Mouse (Mus musculus) right cerebral cortex, adult 18-20 months (tissue): ENCODE results near the gene Kbtbd4.
A peak's percentile ranks its signal among the peaks of the same experiment; 100 is the strongest.
"Not testable (repeated sequence)": the region's sequence is repeated elsewhere in the genome, so short reads cannot be mapped to it uniquely, and the experiment has no call there.

Source experiments
- DNase-seq: peaks from one replicate; pipeline ENCODE4 v3.0.0; 2022; ENCODE audit warnings: mixed read lengths

Kbtbd4 gene

DNA sequence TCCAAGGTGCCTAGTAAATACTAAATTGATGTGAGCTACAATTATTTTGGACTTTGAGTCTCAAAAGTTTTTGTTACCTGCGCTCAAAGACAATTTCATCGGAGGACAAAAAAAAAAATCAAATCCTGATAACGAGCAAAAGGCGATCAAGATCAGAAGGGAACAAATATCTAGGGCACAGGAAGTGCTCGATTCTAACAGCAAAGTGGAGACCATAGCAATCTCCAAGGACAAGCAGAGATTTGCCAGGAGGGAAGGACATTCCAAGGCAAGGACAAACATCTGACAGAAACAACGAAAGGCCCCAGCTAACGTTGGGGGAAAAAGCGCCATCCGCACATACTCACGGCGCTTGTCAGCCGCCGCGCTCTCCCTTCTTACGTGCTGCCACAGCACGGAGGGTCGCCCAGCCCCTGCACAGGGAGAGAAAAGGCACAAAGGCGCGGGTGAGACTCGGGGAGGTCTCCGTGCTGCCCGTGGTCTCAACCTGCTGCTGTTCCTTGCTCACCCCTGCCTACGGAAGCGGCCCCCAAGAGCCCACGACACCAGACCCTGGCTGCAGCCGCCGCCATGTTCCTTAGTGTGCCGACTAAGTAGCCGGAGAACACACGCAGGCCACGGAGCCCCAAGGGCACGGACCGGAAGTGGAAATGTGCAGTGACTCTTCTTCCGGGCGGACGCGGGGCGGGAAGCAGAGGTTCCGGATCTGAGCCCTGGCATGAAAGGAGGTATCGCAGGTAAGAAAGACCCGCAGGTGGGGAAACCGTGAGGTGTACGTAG lies at the start of gene Kbtbd4, which contains the start of gene Ndufs3:
TSS of gene Kbtbd4 (plus strand) at position 665 of the 780 bp plus-strand sequence.
TSS of gene Ndufs3 (minus strand) at position 752 of the 780 bp plus-strand sequence.
- DNase-seq = peak; percentile 89

DNA sequence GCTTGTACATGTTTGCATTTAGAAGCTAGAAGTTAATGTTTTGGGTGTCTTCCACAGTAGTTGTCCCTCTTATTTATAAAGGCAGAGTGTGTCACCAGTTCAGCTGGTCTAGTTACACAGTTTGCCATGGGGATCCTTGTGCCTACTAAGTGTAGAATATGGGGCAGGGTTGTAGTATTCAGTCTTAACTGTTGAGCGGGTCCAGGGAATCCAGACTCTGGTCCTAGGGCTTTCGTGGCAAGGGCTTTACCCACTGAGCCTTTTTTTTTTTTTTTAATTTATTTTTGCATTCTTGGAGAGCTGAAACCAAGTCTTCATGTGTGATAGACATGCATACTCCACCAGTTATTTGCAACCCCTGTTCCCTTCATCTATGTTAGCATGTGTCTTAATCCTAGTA lies 43.1 kb upstream of the Kbtbd4 start:
- no peak for DNase-seq

DNA sequence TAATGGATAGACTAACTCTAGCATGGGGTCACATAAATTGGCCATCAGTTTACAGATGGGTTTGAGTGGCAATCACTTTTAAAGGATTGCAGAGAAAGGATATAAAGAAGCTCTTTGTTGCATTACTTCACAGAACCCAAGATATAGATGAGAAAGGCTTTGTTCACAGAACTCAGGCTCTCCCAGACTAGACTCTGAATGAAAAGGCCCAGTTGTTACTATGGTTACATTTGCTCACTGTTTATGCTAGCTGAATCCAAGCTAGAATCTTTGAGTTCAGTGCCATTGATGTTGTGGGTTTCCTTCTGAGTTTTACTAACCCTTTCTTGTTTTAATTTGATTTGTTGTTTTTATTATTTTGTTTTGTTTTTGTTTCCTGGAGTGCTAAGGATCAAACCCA lies 40.4 kb upstream of the Kbtbd4 start:
- DNase-seq = no peak

DNA sequence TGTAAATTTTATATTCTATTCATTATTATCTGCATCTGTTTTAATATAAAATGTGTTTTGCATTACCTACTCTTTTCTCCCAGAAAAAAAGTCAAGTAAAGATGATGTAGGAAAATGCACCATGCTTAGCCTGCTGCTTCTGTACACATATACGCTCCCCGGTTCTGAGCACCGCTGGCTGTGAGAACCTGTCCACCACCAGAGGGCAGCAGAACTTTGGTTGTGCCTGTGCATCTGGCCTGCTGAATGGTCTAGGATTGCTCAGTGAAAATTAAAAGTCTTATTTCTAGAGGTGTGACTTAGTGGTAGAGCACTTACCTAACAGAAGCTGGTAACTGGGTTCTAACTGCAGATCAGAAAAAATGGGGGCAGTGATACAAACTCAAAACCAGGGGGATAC lies 38.0 kb upstream of the Kbtbd4 start:
- peak; percentile 91 for DNase-seq

DNA sequence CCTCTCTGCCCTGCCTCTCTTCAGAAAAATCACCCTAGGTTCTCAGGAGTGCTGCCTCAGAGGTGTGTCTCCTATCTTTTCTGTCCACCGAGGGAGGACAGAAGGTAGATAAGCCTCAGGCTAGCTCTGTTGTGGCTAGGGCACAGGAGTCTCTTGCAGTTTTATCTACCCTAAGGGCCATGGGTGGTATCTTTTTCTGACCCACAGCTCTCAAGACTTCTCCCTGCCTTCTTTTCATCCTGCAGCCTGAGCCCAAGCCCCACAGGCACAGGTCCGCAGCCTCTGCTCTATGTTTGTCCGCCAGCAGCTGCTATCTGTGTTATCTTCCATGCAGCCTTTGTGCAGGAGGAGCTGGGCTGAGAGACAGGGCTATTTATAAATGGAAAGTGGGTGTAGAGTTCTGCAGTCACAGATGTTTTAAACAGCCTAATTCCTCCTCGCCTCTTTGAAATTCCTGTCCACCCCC lies 34.4 kb upstream of the Kbtbd4 start:
- peak; percentile 76 for DNase-seq

DNA sequence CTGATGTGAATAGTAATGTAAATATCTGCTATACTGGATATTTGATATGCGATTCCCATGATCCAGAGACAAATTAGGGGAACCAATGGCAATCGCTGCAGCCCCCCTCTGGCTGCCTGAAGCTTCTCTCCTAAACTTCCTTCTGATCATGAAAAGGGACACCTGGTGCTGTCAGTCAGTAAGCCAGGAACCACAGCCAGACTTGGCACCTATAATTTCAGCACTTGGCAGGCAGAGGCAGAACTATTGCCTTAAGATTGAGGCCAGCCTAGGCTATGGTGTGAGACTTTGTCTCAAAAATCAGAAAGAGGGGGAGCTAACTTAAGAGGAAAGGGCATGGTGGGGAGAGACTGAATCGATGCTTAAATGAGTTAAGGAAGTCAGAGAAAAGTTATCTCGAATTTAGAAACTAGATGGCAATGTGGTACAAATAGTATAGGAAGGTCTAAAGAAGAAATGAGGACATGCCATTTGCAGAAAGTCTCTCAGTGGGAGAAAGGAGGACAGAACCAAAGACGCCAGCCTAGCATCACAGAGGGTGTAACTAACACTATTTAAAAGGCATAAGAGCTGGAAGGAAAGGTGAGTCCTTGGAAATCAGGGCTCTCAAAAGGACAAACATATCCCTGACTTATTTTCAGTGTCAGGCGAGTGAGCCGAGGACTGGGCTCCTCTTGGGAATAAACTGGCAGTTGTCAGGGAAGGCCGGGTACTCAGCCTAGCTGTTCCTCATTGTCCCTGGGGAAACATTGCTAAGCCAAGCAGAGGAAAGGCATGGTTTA lies 33.2 kb upstream of the Kbtbd4 start:
- DNase-seq = peak; percentile 53

DNA sequence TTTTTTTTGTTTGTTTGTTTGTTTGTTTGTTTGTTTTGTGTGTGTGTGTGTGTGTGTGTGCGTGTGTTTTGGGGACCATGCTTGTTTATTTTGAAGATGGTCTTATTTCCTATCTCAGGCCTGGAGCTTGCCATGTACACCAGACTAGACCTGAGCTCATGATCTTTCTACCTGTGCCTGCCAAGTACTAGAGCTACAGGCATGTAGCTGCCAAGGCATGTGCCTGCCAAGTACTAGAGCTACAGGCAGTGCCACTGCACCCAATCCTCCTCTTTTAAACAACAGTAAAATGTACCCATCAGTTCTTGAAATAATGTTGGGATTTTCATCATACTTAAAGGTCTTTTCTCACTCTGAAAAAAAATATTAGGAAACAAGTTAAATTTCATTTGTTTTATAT lies 30.5 kb upstream of the Kbtbd4 start:
- no peak for DNase-seq

DNA sequence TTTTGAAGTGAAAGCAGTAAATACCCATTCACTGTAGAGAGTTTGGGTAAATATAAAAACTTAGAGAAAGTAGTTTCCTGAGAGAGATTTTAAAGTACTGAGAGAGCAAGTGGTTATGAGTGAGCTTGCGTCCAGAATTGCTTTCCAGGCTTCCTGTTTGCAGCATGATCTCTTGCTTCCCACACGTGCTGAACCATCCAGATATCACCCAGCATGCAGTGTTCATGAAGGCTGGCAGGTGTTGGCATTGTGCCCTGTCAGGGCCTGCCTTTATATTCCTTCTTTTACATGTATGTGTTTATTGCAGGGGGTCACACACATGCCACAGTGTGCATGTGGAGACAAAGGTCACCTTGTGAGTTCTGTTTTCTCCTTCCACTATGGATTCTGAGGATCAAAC lies 29.3 kb upstream of the Kbtbd4 start:
- DNase-seq = no peak

DNA sequence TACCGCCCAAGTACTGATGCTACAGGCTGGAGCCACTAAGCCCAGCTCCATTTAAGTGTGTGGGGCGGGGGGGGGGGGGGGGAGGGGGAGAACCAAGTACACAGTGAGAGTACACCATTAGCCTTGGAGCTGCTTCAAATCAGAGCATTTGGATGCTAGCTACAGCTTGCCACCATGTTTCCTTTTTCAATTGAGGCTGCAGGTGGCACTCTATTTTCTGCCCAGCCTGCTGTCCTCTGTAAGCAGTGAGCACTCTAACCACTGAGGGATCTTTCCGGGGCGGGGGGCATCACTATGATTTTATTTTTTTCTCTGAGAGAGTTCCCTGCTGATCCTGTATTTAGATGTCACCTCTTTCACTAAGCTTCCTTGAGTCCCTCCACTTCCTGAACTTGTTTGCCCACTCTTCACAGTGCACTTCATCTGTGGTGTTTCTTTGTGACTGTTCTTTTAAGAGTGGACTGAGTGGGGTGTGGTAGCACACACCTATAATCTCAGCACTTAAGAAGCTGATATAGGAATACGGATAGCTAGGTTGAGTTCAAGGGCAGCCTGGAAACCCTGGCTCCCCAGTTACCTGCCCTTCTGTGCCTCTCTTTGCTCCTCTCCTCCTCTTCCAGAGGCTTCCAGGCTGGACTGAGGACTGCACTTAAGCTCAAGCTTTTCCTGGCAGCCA lies 26.8 kb upstream of the Kbtbd4 start:
- DNase-seq = no peak

DNA sequence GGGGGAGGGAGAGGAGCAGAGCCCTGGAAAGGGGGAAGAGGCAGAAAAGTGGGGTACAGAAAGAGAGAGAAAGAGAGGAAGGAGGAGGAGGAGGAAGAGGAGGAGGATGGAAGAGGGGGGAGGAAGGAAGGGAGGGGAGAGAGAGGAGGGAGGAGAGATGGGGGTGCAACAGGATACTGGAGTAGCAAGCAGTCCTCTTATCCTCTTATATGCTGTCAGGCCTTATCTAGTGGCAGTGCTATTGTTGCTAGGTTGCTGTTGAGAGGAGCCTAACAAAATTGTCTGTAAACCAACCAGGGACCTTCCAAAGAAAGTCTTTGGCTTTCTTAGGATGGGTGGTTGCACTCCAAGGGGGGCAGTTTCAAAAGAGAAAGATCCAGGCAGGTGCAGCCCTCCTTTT lies 25.1 kb upstream of the Kbtbd4 start:
- no peak for DNase-seq

DNA sequence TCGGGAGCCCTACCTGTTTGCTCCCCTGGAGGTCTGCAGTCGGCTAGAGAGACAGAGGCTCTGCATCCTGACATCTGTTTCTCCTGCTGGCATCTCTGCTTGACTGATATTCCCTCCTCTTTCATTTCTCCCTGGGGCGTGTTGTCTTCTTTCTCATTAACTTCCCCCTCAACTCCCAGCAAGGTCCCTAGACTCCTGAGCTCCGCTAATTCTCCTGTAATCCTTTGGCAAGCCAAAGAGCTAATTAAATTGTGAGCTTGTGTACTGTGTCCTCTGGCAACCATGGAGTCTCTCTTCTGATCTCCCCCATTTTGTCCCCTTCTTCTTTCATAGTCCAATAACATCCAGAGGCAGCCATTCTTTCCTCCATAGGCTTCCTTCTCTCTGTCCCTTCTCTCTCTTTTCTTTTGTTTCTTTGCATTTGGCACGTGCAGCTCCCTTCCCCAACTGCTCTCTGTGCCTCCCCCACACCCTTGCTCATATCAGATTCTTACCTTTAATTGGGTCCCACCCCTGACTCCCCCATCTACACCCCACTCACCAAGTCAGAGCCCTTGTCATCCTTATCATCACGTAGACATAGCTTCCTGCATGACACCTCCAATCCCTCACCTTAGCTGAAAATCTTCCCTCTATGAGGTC lies 24.3 kb upstream of the Kbtbd4 start:
- DNase-seq = no peak

DNA sequence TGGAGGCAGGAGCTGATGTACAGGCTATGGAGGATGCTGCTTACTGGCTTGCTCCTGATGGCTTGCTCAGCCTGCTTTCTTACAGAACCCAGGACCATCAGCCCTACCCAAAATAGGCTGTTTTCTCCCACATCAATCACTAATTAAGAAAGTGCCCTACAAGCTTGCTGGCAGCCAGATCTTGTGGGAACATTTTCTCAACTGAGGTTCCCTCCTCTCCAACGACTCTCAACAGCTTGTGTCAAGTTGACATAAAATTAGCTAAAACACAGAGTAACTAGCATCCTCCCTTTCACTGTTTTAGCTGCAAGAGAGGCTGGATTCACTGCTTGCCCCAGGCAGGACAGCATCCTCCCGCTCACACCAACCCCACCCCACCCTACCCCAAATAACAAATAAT lies 22.7 kb upstream of the Kbtbd4 start:
- DNase-seq = no peak

DNA sequence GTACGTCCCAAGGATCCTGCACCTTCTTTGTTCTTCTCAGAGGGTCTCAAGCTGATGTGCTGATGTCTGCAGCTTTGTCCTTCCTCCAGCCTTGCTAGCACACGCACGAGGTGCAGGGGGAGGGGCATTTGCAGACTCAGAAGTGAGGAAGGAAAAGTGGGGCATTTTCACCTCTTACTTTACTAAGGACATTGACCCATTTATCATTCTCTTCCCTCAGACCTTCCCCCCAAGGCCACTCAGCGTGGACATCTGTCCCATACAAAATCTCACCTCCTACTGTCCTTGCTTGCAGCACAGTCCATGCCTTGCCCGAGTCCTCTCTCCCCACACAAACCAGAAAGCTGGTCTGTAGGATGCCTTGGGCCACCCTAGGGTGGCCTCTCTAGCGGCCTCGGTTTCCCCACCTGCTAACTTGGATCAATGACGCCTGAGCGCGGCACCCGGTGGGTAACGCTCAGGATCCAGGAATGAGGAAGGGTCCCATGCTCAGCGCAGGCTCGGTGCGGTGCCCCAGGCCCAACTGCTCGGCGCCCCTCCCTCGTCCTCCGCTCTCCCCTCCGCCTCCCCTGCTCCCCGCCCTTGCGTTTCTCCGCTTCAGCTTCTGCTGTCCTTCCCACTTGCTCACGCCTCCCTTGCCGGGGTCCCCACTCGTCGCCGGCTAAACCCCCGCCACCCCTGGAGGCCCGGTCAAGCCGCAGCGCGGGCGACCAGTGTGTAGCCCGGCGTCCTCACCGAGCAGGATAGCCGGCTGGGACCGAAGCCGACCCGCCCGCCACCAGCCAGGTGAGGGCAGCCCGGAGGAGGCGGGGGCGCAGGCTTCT lies 19.1 kb upstream of the Kbtbd4 start, which contains the start of gene C1qtnf4:
TSS of gene C1qtnf4 (plus strand) at position 643 of the 824 bp plus-strand sequence.
- peak; percentile 60 for DNase-seq

DNA sequence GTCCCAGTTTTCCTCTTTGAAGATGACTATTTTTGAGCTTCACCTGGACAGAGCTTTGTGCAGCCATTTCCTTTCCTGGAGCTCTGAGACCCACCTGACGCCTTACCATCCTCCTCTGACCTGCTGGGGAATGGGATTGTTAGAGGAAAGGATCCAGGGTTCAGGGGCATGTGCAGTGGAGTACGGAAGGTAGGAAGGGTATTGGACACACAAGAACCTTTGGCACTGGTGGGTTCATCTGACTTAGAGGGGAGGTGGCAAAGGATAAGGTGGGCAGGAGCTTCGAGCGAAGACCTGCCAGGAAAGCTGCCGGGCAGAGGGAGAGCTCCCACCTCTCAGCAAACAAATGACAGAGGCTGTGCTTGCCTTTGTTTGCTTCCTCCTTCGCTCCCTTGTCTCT lies 18.1 kb upstream of the Kbtbd4 start:
- no peak for DNase-seq

DNA sequence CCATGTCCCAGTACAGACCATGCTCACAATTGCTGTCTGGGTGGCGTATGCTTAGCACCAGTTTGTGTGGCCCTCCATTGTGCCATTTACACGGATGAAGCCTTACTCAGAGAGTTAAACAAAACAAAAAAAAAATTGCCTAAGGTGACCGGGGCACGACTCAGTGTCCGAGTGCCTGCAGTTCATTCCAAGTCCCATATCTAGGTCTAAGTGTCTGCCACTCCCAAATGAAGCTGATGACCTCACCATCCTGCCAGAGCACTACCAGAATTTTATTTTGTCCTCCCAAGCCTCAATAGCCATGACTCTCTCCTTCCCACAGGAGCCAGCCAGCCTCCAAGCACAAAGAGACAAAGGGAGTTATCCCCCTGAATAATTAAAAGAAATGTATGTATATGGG lies 16.9 kb upstream of the Kbtbd4 start:
- no peak for DNase-seq

DNA sequence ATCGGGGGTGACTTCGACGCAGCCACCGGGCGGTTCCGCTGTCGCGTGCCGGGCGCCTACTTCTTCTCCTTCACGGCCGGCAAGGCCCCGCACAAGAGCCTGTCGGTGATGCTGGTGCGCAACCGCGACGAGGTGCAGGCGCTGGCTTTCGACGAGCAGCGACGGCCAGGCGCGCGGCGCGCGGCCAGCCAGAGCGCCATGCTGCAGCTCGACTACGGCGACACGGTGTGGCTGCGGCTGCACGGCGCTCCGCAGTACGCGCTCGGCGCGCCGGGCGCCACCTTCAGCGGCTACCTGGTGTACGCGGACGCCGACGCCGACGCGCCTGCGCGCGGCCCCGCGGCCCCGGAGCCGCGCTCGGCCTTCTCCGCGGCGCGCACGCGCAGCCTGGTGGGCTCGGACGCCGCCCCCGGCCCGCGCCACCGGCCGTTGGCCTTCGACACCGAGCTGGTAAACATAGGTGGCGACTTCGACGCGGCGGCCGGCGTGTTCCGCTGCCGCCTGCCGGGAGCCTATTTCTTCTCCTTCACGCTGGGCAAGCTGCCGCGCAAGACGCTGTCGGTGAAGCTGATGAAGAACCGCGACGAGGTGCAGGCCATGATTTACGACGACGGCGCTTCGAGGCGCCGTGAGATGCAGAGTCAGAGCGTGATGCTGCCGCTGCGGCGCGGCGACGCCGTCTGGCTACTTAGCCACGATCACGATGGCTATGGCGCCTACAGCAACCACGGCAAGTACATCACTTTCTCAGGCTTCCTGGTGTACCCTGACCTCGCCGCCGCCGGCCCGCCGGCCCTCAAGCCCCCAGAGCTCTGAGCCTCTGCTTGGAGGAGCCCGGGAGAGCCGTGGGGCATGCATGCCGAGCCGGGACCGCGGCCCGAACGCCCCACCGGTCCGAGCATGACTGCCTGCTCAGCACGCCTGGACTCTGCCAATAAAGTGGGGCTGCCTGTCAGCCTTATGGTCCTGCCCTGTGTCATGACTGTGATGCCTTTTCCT lies 14.7 kb upstream of the Kbtbd4 start:
- DNase-seq = peak; percentile 56

DNA sequence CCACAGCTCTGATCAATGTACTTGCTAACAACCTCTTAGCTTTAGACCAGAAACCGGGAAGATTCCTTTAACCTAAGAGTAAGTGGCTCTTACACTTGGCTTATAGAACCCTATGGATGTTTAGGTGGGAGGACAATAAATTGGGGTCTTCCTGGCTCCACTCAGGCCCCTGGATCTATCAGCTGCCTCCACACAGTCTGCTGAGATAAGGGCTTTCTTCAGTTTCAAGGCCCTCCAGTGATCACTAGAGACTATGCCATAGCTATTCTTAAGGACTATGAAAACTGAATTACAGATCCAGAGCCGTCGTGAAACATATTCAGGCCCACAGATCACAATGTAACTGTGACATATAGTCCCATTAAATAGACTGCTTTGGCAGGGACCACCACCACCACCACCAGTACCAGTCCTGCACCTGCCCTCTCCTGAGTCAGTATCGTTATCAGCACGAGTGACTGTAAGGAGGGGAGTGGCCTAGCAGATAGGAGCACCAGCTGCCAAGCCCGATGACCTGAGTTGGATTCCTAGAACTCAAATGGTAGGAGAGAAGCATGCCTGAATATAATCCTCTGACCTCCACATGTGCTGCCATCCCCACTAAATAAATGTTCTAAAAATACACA lies 10.8 kb upstream of the Kbtbd4 start:
- DNase-seq = no peak

DNA sequence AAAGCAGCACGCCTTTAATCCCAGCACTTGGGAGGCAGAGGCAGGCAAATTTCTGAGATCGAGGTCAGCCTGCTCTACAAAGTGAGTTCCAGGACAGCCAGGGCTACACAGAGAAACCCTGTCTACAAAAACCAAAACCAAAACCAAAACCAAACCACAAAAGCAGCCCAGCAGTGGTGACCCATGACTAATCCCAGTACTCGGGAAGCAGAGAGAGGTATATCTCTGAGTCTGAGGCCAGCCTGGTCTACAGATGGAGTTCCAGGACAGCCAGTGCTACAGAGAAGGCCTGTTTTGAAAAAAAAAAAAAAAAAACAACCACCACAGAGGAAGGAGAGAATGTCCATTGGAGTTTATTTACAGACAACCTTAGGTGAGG lies 10.3 kb upstream of the Kbtbd4 start:
- not testable (repeated sequence) for DNase-seq

DNA sequence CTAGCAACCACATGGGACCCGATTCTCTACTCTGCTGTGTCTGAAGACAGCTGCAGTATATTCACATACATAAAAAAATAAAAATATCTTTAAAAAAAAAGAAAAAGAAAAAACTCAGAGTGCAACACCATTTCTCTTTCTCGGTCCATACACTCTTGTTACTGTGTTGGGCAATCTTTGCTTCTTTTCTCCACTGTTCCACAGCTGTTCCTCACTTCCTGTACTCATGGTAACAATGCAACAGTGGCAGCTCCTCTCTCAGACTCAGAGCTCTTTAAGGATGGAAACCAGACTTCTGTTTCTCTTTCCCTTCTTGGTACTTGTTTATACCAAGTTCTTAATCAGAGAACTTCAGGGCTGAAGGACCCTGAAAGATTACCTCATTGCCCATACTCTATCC lies 1.1 kb upstream of the Kbtbd4 start:
- no peak for DNase-seq

DNA sequence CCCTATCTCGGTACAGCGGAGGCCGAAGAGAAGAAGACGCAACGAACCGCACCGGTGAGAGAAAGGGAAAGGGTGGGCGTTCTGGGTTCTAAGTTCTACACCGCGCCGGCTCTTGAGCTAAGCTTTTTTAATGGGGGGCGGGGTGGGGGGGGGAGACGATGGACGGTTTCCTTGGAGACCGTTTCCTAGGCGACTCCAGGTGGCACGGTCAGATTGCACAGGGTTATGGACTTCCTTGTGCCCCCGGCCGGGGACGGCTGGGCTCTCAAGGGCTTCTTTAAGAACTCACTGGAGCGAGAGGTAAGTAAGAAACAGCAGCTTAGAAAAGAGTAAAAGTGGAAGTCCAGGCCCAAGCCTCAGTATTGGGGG lies 300 bp downstream of the Kbtbd4 start:
- DNase-seq = no peak
